Mouse (Mus musculus) ovary, adult 18-20 months (tissue): Measurements from ENCODE around the gene Vmn1r73.

Source experiments
- DNase-seq: peaks from one replicate; pipeline ENCODE4 v3.0.0; 2022; ENCODE audit warnings: low spot score, mixed read lengths

The Vmn1r73 gene

DNA sequence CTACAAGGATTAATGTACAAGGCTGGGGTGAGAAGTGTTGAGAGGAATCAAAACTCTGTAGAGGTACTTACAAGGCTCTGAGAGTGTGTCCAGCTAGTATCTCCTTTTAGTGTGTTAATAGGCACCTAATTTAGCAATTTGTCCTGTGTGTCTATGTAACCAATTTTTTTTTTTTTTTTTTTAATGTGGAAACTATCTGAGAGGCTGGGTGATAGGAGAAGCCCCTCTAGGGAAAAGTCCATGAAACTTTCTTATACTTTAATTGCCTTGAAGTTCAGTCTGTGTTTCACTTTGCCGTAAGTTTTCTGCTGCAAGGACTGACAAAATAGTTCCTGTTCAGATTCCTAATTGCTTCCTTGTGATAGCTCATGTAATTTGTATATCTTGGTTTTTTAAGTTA, at the start of gene Vmn1r73:
Gene Vmn1r73 (plus strand): TSS at position 301 of the 400 bp plus-strand sequence.
- no peak for DNase-seq
